Mouse (Mus musculus) liver, embryonic 13.5 days (tissue): ENCODE results near the gene Arhgef10l. TPM values are rescaled to one million over a fixed set of nuclear protein-coding genes. Genes with fewer than 3 reads are reported as not detected.

Experiments used
- ATAC-seq: fragments of 200-750 bp; cut with Nextera tagmentation; 2 replicates; pipeline ENCODE4 v1.8.0; 2017; ENCODE audit warnings: low read depth, mild to moderate bottlenecking, moderate number of reproducible peaks, moderate library complexity
- DNase-seq: peaks from one replicate; pipeline ENCODE4 v3.0.0; 2022
- H3K27ac ChIP-seq: fragments of 300-500 bp; sonication (generic); 2 replicates; pipeline ENCODE4 v1.5.1; 2015; ENCODE audit warnings: moderate library complexity, mild to moderate bottlenecking, inconsistent platforms
- H3K27me3 ChIP-seq: fragments of 300-500 bp; sonication (generic); 2 replicates; pipeline ENCODE4 v1.6.1; 2015; ENCODE audit warnings: mild to moderate bottlenecking, inconsistent platforms
- H3K36me3 ChIP-seq: fragments of 300-500 bp; sonication (generic); 2 replicates; pipeline ENCODE4 v1.6.1; 2015; ENCODE audit warnings: mild to moderate bottlenecking, inconsistent platforms
- H3K4me1 ChIP-seq: fragments of 300-500 bp; sonication (generic); replicated peaks from 2 replicates; pipeline ENCODE4 v1.6.1; 2015; ENCODE audit warnings: inconsistent platforms
- H3K4me2 ChIP-seq: fragments of 300-500 bp; sonication (generic); 2 replicates; pipeline ENCODE4 v1.6.1; 2015; ENCODE audit warnings: inconsistent platforms, mild to moderate bottlenecking, moderate library complexity
- H3K4me3 ChIP-seq: fragments of 300-500 bp; sonication (generic); replicated peaks from 2 replicates; pipeline ENCODE4 v1.5.1; 2015; ENCODE audit warnings: mild to moderate bottlenecking, inconsistent platforms
- H3K9ac ChIP-seq: fragments of 300-500 bp; sonication (generic); 2 replicates; pipeline ENCODE4 v1.6.1; 2015; ENCODE audit warnings: mild to moderate bottlenecking, inconsistent platforms
- H3K9me3 ChIP-seq: fragments of 300-500 bp; sonication (generic); replicated peaks from 2 replicates; pipeline ENCODE4 v1.6.1; 2016; ENCODE audit warnings: inconsistent platforms
- WGBS: fragments of 180-500 bp; shearing (Covaris S2); methylation state at CpG from one replicate; pipeline ENCODE4 v1.1.7; 2015; ENCODE audit not compliant: insufficient replicate concordance; 5-methylcytosine and 5-hydroxymethylcytosine counted together
- polyA plus RNA-seq: library from polyadenylated mRNA; unstranded; fragments of >200 nt; fragmentation: Nextera tagmentation; extraction: Ambion mirVana; gene quantifications from 2 replicates; pipeline ENCODE4 v1.2.1, GENCODE M21; 2015

Arhgef10l gene
- polyA plus RNA-seq, 1 experiment from 2014 or later = 2.7 TPM

DNA sequence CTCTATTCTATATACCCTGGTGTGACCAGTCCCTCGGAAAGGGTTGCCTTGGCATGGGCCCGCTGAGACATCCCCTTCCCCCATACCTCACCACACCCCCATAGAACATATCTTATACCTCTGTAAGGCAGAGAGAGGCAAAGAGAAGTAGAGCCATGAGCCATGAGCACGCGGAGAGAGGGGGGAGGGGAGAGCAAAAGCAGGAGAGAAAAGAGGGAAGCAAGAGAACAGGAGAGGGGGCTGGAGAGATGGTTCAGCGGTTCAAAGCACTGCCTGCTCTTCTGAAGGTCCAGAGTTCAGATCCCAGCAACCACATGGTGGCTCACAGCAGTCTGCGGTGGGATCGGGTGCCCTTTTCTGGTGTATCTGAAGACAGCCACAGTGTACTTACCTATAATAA, 25.7 kb upstream of the Arhgef10l start:
- Histone ChIP-seq H3K9ac (peak overlapping the region; percentile 1; the same call in 1 of the 2 replicates), H3K9me3 (no peaks in the 10 kb centered on the region), H3K36me3 (no peaks in the 10 kb centered on the region), H3K4me2 (no peak overlapping the region), H3K27ac (peak overlapping the region; percentile 59), H3K27me3 (no peaks in the 10 kb centered on the region), H3K4me1 (peaks cover 96% of the 10 kb centered on the region), H3K4me3 (no peak overlapping the region)
- 44% methylated on average over 7 of the region's 7 CpGs for WGBS
- ATAC-seq (no peak), DNase-seq (no peak)

DNA sequence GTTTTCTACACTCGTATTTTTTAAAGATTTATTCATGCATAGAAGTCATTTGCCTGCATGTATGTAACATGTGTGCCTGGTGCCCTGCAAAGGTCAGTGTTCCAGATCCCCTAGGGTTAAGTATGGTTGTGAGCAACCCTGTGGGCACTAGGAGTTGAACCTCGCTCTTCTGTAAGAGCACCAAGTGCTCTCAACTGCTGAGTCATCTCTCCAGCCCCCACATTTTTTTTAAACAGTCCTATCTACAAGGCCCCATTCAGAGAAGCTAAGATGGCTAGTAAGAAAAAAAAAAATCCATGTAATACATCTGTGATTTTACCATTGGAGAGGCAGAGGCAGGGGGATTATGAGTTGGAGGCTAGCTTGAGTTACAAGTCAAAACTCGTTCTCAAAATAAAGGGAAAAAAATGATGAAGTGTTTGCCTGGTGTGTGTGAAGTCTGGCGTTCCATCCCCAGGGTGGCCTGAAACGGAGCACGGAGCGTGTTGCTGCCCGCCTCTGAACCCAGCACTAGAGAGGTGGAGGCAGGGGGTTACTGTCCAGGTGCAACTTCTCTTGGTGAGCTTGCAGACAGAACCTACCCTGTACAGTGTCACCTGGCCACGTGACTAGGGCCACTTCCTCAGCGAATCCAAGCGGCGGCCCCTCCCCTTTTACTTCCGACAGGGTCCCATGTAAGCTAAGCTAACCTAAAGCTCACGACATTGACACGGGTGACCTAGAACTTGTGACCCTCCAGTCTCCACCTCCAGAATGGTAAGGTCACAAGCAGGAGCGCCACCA, 24.3 kb upstream of the Arhgef10l start:
- Histone ChIP-seq H3K4me2 (peak overlapping the region; percentile 50), H3K27me3 (no peaks in the 10 kb centered on the region), H3K9ac (peak overlapping the region; percentile 51), H3K4me3 (0 out of 2 replicates have a peak overlapping the region, but pooled peaks have one; percentile 14), H3K4me1 (peaks cover 95% of the 10 kb centered on the region), H3K36me3 (no peaks in the 10 kb centered on the region), H3K9me3 (no peaks in the 10 kb centered on the region), H3K27ac (peak overlapping the region; percentile 82)
- WGBS = 45% methylated on average over 16 of the region's 16 CpGs
- DNase-seq = peak; percentile 60
- peak; percentile 83 for ATAC-seq

DNA sequence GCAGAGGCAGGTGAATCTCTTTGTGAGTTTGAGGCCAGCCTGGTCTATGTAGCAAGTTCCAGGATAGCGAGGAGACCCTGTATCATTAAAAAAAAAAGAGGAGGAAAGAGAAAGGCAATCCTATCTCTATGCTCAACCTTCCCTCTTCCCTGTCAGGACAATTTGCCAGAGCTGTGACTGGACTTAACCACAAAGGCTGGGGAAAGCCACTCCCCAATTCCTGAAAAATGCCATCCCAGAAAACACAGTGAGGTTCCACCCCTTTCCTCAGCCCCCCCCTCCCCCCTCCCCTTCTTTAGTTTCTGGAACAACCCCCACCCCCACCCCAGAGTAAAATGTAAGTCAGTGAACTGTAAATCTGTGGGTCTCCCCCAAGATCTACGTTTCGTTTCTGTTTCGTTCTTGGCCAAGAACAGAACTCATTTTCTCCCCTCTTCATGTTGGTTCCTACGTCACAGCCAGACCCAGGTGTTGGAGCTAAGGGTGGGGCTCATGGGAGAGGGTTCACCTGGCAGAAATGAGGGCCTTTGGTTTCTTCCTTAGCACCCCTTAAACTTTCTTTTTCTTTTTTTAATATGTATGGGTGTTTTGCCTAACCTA, 23.1 kb upstream of the Arhgef10l start:
- DNase-seq (no peak), ATAC-seq (no peak)
- no peak overlapping the region for H3K4me3 ChIP-seq
- no peaks in the 10 kb centered on the region for H3K9me3 ChIP-seq
- H3K27me3 ChIP-seq = no peaks in the 10 kb centered on the region
- 78% methylated on average over 5 of the region's 5 CpGs for WGBS
- H3K27ac ChIP-seq = peak overlapping the region; percentile 82
- no peaks in the 10 kb centered on the region for H3K36me3 ChIP-seq
- peaks cover 95% of the 10 kb centered on the region for H3K4me1 ChIP-seq
- no peak overlapping the region for H3K9ac ChIP-seq
- no peak overlapping the region for H3K4me2 ChIP-seq

DNA sequence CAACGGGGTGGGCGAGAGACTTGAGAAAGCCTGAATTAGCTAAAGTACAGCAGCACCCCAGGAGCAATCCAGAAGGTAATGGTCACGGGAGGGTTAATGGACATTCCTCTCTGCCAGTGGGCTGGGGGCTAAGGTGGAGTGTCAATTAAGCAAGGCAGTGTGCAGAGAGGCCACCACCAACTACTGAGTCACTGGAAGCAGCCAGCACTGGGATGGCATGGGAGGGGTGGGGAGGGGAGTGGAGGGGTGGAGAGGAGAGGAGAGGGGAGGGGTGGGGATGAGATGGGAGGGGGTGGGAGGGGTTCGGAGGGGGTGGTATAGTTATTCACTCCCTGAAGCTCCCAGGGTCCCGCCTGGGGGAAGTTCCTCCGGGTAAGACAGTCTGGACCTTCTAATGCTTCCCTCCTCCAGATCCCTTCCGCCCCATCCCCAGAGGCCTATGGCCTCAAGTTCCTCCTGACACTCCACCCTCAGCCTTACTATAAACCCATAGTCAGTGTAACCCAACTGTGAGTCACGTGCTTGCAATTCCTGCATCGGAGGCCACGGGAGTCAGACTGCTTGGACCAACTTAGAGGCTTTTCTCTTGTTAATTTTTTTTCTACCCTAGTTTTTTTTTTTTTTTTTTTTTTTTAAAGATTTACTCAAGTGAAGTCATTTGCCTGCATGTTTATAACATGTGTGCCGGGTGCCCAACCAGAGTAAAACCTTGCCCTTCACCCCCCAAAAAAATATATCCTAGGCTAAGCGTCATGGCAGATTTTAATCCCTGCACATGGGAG, 22.4 kb upstream of the Arhgef10l start:
- no peak for DNase-seq
- 44% methylated on average over 12 of the region's 12 CpGs for WGBS
- no peaks in the 10 kb centered on the region for H3K27me3 ChIP-seq

DNA sequence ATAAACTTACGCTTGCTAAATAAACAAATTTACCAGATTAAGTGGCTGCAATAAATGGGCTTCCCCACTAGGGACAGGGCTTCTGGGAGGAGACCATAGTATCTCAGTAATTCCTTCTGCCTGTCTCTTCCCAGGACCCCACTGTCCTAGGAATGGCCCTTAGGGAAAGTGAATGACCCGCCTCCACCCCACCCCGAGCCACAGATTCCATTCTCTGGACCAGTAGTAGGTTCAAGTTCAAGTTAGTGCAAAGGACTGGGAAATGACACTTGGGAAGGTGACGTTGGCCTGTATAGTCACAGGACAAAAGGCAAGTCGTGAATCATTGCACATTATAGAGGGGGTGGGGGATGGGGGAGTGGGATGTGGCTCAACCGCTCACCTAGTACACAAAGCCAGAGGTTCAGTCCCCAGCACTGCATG, 19.1 kb upstream of the Arhgef10l start:
- DNase-seq = no peak
- no peaks in the 10 kb centered on the region for H3K9me3 ChIP-seq
- peak overlapping the region; percentile 53 for H3K4me3 ChIP-seq
- WGBS = 28% methylated on average over 6 of the region's 6 CpGs
- no peaks in the 10 kb centered on the region for H3K36me3 ChIP-seq
- no peak for ATAC-seq
- H3K27ac ChIP-seq = peak overlapping the region; percentile 88
- H3K27me3 ChIP-seq = no peaks in the 10 kb centered on the region
- H3K4me2 ChIP-seq = peak overlapping the region; percentile 74
- H3K4me1 ChIP-seq = peaks cover 98% of the 10 kb centered on the region
- peak overlapping the region; percentile 73 for H3K9ac ChIP-seq

More for the DNA sequence above, 22.4 kb upstream of the Arhgef10l start:
- no peaks in the 10 kb centered on the region for H3K36me3 ChIP-seq
- H3K9me3 ChIP-seq = no peaks in the 10 kb centered on the region
- no peak for ATAC-seq
- H3K4me1 ChIP-seq = peaks cover 95% of the 10 kb centered on the region
- H3K4me3 ChIP-seq = no peak overlapping the region
- peak overlapping the region; percentile 82 for H3K27ac ChIP-seq
- no peak overlapping the region for H3K9ac ChIP-seq
- H3K4me2 ChIP-seq = no peak overlapping the region

DNA sequence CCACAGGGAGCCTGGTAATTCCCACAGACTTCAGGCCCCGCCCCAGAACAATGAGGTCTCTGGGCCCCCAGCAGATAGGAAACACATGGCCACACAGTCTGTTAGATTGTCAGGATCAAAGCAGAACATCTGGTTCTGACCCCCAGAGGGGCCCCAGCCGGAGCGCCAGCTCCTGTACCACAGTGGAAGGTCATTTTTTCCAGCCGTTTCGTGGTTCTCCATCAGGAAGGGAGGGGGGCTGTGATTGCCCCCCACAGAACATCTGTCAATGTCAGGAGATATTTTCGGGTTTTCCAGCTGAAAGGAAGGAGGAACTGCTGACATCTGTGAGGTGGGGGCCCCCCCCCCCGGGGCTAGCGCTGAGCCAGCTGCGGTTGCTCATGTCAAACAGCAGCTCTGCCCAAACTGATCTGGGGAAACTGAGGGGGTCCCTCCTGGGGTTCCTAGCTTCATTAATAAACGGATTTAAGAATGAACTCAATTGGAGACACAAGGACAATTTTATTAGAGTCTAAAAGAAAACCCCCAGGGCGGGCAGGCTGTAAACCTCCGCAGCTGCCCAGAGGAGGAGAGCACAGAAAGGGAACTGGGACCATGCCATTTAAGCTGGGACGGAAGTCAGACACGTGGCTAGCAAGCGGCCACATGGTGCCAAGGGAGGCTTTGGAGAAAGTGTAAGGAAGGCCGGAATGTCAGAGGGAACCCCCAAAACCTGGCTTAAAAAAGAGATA, 18.5 kb upstream of the Arhgef10l start:
- no peaks in the 10 kb centered on the region for H3K36me3 ChIP-seq
- H3K27ac ChIP-seq = peak overlapping the region; percentile 88
- peaks cover 96% of the 10 kb centered on the region for H3K4me1 ChIP-seq
- DNase-seq (peak; percentile 71), ATAC-seq (peak; percentile 90)
- peak overlapping the region; percentile 73 for H3K9ac ChIP-seq
- WGBS = 4% methylated on average over 16 of the region's 16 CpGs
- H3K4me2 ChIP-seq = peak overlapping the region; percentile 74
- peak overlapping the region; percentile 53 for H3K4me3 ChIP-seq
- no peaks in the 10 kb centered on the region for H3K9me3 ChIP-seq
- no peaks in the 10 kb centered on the region for H3K27me3 ChIP-seq

DNA sequence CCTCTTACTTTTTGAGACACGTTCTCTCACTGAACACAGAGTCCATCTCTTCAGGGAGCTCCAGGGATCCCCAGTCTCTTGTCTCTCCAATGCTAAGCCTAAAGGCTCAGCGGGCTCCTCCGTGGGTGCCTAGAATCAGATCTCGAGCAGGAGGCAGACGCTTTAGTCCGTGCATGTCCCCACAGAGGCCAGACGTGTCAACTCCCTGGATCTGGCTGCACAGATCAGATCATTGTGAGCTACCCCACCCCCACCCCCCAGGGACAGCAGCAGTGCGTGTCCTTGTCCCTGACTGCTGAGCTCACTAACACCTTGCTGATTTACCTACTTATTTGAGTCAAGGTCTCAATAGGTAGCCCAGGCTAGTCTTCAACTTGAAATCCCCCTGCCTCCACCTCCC, 17.8 kb upstream of the Arhgef10l start:
- no peak for DNase-seq
- H3K27me3 ChIP-seq = no peaks in the 10 kb centered on the region
- H3K36me3 ChIP-seq = no peaks in the 10 kb centered on the region
- 11% methylated on average over 8 of the region's 8 CpGs for WGBS
- peak overlapping the region; percentile 73 for H3K9ac ChIP-seq
- no peaks in the 10 kb centered on the region for H3K9me3 ChIP-seq
- H3K27ac ChIP-seq = peak overlapping the region; percentile 88
- H3K4me1 ChIP-seq = peaks cover 93% of the 10 kb centered on the region
- H3K4me3 ChIP-seq = peak overlapping the region; percentile 53
- ATAC-seq = peak; percentile 75
- peak overlapping the region; percentile 74 for H3K4me2 ChIP-seq

DNA sequence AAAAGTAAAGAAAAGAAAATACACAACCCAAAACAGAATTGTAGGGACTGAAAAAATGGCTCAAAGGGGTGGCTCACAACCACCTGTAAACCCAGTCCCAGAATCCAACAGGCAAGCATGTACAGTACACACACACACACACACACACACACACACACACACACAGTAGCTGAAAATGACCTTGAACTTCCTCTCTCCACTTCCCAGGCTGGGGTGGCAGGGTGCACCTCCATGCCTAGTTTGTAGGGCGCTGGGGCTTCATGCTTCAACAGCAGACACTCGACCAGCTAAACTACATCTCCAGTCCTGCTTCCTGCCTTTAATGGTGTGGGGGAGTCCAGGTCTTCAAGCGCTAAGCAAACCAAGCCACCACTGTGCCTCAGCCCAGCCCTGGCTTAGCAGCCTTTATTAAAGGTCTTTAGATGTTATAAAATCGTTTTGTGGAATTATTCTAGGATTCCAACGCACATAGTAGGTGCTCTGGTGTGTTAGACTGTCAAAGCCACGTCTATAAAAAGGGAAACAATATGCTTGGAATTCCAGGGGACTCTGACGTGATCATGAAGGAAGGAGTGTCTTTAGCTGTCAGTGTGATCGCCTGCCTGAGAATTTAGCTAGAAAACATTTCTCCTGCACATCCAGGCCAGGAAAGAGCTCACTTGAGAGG, 15.1 kb upstream of the Arhgef10l start:
- no peak for ATAC-seq
- DNase-seq = no peak
- WGBS = 40% methylated on average over 8 of the region's 8 CpGs
- H3K9ac ChIP-seq = no peak overlapping the region; the same call in 1 of the 2 replicates
- H3K4me1 ChIP-seq = peaks cover 66% of the 10 kb centered on the region
- no peaks in the 10 kb centered on the region for H3K27me3 ChIP-seq
- no peaks in the 10 kb centered on the region for H3K9me3 ChIP-seq
- H3K27ac ChIP-seq = peak overlapping the region; percentile 71
- H3K4me3 ChIP-seq = no peak overlapping the region
- no peaks in the 10 kb centered on the region for H3K36me3 ChIP-seq
- no peak overlapping the region for H3K4me2 ChIP-seq

DNA sequence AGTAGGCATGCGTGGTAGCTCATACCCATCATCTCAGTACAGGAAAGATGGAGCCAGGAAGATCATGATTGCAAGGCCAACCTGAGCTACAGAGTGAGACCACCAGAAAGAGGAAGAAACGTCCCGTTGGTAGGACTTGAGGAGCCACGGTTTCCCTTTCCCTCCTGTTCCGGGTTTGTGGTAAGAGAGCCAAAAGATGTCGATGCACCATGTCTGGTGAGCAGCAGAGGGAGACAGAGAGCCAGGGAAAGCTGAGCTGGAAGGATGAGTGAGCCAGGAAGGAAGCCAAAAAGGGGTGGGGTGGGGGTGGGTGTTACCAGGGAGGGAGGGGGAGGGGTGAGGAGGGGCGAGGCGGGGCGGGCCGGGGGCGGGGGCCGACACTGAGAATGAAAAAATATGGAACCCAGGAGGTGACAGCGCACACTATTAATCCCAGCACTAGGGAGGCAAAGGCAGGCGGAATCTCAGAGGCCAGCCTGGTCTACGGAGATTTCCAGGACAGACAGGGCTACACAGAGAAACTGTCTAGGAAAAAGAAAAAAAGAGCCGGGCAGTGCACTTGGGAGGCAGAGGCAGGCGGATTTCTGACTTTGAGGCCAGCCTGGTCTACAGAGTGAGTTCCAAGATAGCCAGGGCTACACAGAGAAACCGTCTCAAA, 14.0 kb upstream of the Arhgef10l start:
- no peaks in the 10 kb centered on the region for H3K27me3 ChIP-seq
- peaks cover 56% of the 10 kb centered on the region for H3K4me1 ChIP-seq
- peak overlapping the region; percentile 30; the same call in 1 of the 2 replicates for H3K4me3 ChIP-seq
- WGBS = 19% methylated on average over 16 of the region's 18 CpGs
- H3K9ac ChIP-seq = peak overlapping the region; percentile 53
- peak overlapping the region; percentile 23; the same call in 1 of the 2 replicates for H3K27ac ChIP-seq
- no peaks in the 10 kb centered on the region for H3K36me3 ChIP-seq
- H3K4me2 ChIP-seq = peak overlapping the region; percentile 51
- no peaks in the 10 kb centered on the region for H3K9me3 ChIP-seq
- ATAC-seq (no peak), DNase-seq (peak; percentile 72)

DNA sequence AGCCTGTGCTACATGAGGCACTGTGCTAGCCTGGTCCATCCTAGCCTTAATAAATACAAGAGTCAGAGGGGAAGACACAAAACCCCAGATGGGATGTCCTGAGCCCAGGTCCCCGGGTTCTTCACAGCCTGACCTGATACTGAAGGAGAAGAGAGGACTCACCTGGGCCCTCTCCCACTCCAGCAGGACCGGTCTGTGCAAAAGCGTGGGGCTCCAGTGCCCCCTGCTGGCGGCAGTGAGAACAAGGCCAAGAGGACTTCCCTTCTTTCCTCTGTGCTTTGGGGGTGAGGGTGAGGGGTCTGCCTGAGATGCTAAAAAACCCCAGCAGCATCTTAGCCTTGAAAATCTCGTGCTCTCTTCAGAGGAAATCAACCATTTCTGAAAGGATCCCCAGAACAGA, 13.2 kb upstream of the Arhgef10l start:
- whole genome bisulfite sequencing = 7% methylated on average over 5 of the region's 5 CpGs
- no peaks in the 10 kb centered on the region for H3K27me3 ChIP-seq
- no peak overlapping the region for H3K27ac ChIP-seq
- H3K9me3 ChIP-seq = no peaks in the 10 kb centered on the region
- H3K9ac ChIP-seq = no peak overlapping the region
- peaks cover 48% of the 10 kb centered on the region for H3K4me1 ChIP-seq
- peak overlapping the region; percentile 51; the same call in 1 of the 2 replicates for H3K4me2 ChIP-seq
- H3K36me3 ChIP-seq = no peaks in the 10 kb centered on the region
- ATAC-seq (no peak), DNase-seq (no peak)
- H3K4me3 ChIP-seq = no peak overlapping the region
